Mouse (Mus musculus) liver, adult 2 months (tissue): ENCODE measurements around the gene Mras.

Experiments used
- CTCF ChIP-seq: fragments of 200-500 bp; IDR thresholded peaks from 2 replicates; pipeline ENCODE4 v1.5.1; 2011; ENCODE audit warnings: low read depth, low read length, control low read depth
- POLR2A ChIP-seq: fragments of 200-500 bp; IDR thresholded peaks from 2 replicates; pipeline ENCODE4 v1.6.1; 2011; ENCODE audit warnings: low read length, control low read depth; ENCODE audit not compliant: insufficient read depth; ENCODE audit errors: extremely low read depth

DNA sequence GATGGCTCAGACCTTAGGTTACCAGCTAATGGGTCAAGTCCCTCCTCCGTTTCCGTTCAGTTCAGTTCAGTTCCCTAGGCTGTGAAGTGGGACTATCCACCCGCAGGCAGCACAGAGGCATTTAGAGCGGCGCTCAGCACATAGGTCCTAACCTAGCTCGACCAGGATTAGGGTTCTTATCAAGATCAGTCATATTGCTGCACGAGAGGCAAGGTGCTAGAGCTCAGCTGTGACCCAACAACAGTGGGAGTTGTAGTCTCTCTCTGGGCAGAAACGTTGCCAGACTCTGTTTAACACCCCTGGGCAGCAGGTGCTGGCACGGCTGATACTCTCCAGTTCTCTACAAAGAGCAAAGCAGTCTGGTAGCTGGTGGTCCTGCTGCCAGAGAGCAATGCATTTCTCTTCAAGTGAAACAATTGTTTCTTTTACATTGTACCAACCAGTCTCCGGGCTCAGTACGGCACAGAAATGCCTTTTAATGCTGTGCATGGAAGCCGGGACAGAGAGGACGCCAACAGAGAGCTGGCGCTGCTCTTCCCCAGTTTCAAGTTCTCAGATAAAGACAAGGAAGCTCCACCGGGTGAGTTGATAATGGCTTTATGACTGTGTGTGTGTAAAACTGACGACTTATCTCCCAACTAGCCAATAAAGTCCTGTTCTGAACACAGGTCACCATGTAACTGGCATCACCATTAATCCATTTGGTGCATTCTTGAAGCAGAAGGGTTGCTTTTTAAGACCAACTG is 33.3 kb upstream of the Mras start:
- no peak for TF ChIP-seq CTCF
- TF ChIP-seq POLR2A: no peak
